Mouse (Mus musculus): ENCODE measurements around the gene Hoga1.

DNA sequence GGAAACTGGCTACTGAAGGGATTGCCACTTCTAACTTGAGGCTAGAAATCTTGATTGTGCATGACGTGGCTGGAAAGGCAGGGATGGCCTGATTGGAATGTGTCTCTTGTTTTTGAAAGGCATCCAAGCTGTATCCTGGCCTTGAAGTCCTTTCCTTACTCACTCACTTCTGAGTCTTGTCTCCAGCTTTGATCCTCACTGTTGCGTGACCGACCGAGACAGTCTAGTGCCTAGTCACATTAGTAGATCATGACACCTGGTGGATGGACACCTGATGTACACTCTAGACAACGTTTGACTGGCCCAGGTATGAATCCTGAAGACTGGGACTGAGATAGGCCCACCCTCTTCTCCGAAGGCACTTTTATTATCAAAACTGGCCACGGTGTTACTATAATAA, 27.4 kb downstream of the Hoga1 start:
- TF ChIP-seq CTCF (IDR thresholded peaks at IDR 0.05; ENCODE audit: insufficient read depth, low read length) = no peak
- TF ChIP-seq POLR2A (IDR thresholded peaks at IDR 0.05; ENCODE audit: borderline replicate concordance, extremely low read depth, low read depth, low read length) = no peak

Measured in lung, adult 2 months (tissue).